Mouse (Mus musculus) C2C12 (cell line): ENCODE measurements around the gene Agrp.

Experiments
- CTCF ChIP-seq: IDR thresholded peaks from one replicate; pipeline ENCODE4 v1.5.1; 2011; ENCODE audit not compliant: control insufficient read depth, insufficient read depth, insufficient read length
- MAX ChIP-seq: IDR thresholded peaks from one replicate; pipeline ENCODE4 v1.6.1; 2011; ENCODE audit warnings: mild to moderate bottlenecking, control low read depth
- MYOD1 ChIP-seq: IDR thresholded peaks from one replicate; pipeline ENCODE4 v1.6.1; 2011; ENCODE audit warnings: low read depth; ENCODE audit not compliant: control insufficient read depth, insufficient read length

DNA sequence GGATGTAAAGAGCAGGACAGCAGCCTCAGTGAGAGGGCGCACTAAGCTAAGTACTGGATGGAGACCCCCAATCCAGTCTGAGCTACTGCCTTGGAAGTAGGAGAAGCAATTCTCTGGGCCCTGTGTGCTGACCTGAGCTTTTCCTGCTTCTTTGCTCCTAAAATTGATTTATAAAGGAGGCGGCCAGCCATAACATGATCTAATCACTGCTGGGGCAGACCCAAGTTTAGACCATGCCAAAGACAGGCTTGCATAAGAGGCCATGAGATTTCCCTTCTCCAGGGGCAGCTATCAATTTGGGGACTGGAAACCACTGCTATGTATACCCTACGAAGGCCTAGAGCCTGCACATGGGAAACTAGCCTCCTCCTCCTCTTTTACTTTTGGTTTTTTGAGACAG, 107.9 kb downstream of the Agrp start:
- TF ChIP-seq MYOD1 (no peak), CTCF (no peak), MAX (no peak)
